Mouse (Mus musculus) MN1 (cell line): ENCODE data around the gene Vamp2.

Experiments used
- DNase-seq: peaks from one replicate; pipeline ENCODE4 v3.0.0-alpha.2; 2016; ENCODE audit warnings: low spot score

Vamp2 gene

GRCm38 (mm10) chr11:69099177-69099914, 11.1 kb downstream of the Vamp2 start:
- peak; percentile 69 for DNase-seq

- peak; percentile 92 for DNase-seq
These were observed 11.6 kb downstream of the Vamp2 start for GRCm38 (mm10) chr11:69099915-69100345.

GRCm38 (mm10) chr11:69100639-69101360, 12.5 kb downstream of the Vamp2 start:
- DNase-seq: no peak

GRCm38 (mm10) chr11:69101604-69102402, 13.5 kb downstream of the Vamp2 start:
- no peak for DNase-seq

GRCm38 (mm10) chr11:69102403-69102725, 14.1 kb downstream of the Vamp2 start:
- peak; percentile 79 for DNase-seq

GRCm38 (mm10) chr11:69103121-69103520, 14.8 kb downstream of the Vamp2 start:
- DNase-seq: no peak

GRCm38 (mm10) chr11:69103531-69104435, 15.5 kb downstream of the Vamp2 start:
- DNase-seq: no peak

- no peak for DNase-seq
These were observed 16.2 kb downstream of the Vamp2 start for GRCm38 (mm10) chr11:69104487-69104886.

GRCm38 (mm10) chr11:69105227-69105626, 16.9 kb downstream of the Vamp2 start:
- DNase-seq: no peak

GRCm38 (mm10) chr11:69105796-69106195, 17.5 kb downstream of the Vamp2 start:
- DNase-seq: no peak

GRCm38 (mm10) chr11:69106299-69106698, 18.0 kb downstream of the Vamp2 start:
- no peak for DNase-seq

GRCm38 (mm10) chr11:69106842-69107241, 18.6 kb downstream of the Vamp2 start:
- DNase-seq: no peak

- DNase-seq: no peak
These were observed 19.4 kb downstream of the Vamp2 start for GRCm38 (mm10) chr11:69107676-69108075.

GRCm38 (mm10) chr11:69108223-69108622, 19.9 kb downstream of the Vamp2 start:
- DNase-seq: no peak

- no peak for DNase-seq
These were observed 21.0 kb downstream of the Vamp2 start for GRCm38 (mm10) chr11:69109032-69109900.

- peak; percentile 90 for DNase-seq
These were observed 22.2 kb downstream of the Vamp2 start for GRCm38 (mm10) chr11:69110319-69111046.

- DNase-seq: no peak
These were observed 22.9 kb downstream of the Vamp2 start for GRCm38 (mm10) chr11:69111051-69111810.

- no peak for DNase-seq
These were observed 23.6 kb downstream of the Vamp2 start for GRCm38 (mm10) chr11:69111865-69112264.

GRCm38 (mm10) chr11:69114018-69114417, 25.7 kb downstream of the Vamp2 start:
- no peak for DNase-seq
